Mouse (Mus musculus) heart, adult 9 months (tissue): ENCODE measurements at regions not wholly inside any gene's neighbourhood (a gene's known extent, or its start where the extent isn't known, plus 50 kb on each side); places are given as distances from the start of the nearest gene placed in this dataset.
A peak's percentile ranks its signal among the peaks of the same experiment; 100 is the strongest.

Source experiments
- DNase-seq, 2 experiments: peaks; one replicate each; pipeline ENCODE4 v3.0.0; 2022; ENCODE audit warnings: low spot score in 2 of 2

DNA sequence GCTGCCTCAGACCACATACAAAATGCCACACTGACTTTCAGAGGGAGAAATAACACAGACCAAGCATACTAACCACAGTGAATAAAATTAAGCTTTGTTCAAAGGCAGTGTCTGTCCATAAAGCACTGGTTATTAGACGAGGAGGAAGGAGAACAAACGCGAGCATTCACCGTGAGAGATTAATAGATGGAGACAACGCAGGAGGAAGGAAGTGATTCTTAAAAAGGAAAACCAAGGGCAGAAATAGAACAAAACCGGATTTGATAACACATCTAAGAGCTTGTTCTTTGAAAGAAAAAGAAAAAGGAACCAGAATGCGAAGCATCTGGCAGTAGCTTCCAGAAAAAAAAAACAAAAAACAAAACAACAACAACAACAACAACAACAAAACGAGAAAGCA lies 86.3 kb upstream of the Irs2 start:
- no peak for DNase-seq

DNA sequence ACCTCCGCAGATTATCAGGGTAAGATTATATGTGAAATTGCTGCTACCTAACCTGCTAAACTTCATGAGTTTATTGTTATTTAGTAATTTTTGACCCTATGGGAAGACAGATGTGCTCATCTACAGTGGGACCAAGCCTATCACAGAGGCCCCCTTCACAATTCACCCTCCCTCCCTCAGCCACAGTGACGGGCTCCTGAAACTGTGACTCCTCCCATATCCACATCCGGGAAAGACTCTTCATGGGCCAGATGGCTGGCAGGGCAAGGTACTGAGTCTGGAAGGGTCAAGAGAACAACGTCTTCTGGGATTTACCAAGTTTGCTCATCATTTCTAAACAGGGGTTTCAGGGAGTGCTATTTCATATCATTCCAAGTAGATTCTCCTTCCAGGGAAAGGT lies 84.1 kb upstream of the Irs2 start:
- no peak for DNase-seq

DNA sequence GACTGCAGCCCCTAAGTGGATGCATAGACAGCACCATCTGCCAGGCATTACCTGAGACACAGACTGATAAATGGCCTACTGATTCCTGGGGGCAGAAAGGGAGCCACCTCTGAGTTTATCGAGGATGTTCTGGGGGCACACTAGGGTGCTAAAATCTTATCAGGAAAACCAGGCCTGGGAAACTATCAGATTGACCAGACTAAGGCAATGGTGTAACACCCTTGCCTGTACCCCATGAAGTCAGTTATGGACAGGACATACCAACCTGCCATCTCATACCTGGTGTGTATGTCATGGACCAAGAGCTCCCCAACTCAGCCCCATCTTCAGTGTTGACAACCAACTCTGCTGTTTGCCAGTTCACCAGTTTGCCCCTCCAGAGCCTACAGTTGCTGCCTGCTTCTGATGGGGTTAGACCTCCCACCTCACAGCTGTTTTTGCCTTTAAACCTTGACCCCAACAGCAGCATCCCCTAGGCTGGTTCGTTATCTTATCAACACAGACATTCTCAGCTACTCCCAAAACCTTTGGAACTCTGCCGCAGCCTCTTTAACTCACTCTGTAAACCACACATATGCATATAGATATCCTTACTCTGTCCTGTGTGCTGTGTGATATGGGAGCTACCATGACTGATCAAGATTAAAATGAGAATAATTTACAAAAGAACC lies 83.6 kb upstream of the Irs2 start:
- DNase-seq: no peak

GRCm38 (mm10) chr8:11088946-11089665 lies 80.8 kb upstream of the Irs2 start:
- DNase-seq: peak; percentile 71 to 76

DNA sequence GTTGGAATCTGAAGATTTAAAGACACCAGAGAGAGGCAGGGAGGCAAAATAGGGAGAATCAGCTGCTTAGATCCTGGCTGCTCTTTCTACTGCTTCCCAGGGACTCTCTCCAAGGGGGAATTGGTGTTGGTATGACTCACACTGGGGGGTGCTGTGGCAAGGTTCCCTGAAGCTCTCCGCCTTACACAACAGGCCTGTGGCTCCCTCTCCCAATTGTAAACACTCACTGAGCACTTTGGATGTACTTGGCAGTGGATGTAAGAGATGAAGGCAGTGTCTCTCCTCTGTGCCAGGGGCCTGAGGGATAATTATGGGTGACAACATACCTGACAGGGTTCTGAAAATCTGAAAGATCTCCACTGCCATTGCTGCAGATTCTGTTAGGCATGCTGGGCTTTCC lies 77.0 kb upstream of the Irs2 start:
- DNase-seq: peak; percentile 74 to 76

GRCm38 (mm10) chr8:11084051-11084533 lies 75.8 kb upstream of the Irs2 start:
- peak; percentile 69 to 81 for DNase-seq

- no peak for DNase-seq
Measured at GRCm38 (mm10) chr8:11080813-11081212, 72.6 kb upstream of the Irs2 start.

DNA sequence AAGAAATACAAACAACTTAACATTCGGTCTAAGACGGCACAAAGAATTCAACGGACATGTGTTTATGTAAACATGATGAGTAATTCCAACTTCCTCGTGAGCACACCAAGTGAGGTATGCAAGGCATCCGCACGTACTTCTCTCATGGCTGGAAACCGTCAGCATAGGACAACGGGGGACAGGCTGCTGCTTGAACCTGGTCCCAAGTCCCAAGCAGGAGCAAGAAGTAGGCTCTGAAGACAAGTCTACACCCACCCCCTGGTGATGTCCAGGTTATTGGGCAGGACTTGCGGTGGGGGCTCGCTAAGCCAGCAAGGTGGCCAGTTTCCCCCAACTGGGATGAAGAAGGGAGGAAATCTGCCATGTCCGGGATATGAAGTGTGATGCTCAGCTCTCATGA lies 71.5 kb upstream of the Irs2 start:
- DNase-seq: no peak

- DNase-seq: no peak
Measured at GRCm38 (mm10) chr8:11077138-11077537, 68.9 kb upstream of the Irs2 start.

DNA sequence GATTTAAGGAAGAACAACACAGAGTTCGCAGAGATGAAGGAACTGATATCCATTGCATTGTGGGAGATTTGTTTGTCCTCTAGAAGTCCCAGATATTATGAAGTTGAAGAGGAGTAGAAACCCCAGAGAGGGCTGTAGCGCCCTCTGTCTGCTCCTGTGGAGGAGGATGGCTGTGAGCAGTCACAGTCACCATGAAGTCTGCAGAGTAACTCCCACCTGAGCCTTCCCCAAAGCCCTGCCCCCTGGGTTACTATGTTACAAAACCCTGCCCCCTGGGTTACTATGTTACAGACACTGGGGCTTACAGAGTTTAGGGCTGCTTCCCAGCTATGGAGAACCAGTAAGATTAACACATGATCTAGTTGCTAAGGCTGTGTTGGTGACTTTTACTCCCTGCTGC lies 62.9 kb upstream of the Irs2 start:
- DNase-seq: no peak

- DNase-seq: no peak
Measured at GRCm38 (mm10) chr8:11067450-11067849, 59.2 kb upstream of the Irs2 start.

- DNase-seq: no peak
Measured at GRCm38 (mm10) chr8:11065990-11066389, 57.7 kb upstream of the Irs2 start.

DNA sequence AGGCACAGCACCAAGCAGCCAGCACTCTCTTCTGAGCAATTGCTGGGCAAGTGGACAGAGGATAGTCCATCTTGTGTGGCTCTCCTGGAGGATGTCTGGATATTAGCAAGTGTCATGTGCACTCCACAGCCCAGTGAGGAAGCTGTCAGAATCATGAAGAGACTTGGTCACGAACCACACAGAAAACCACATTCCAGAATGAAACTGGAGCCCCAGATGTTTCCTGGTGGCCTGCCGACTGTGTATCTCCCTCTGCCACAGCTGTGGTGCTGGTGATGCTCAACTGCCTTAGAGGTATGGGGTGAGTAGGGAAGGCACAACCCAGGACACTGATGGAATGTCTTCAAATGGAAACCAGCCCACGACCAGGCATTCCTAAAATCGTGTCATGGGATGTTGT lies 57.0 kb upstream of the Irs2 start:
- DNase-seq: no peak

GRCm38 (mm10) chr8:11063058-11063457 lies 54.8 kb upstream of the Irs2 start:
- DNase-seq: no peak

DNA sequence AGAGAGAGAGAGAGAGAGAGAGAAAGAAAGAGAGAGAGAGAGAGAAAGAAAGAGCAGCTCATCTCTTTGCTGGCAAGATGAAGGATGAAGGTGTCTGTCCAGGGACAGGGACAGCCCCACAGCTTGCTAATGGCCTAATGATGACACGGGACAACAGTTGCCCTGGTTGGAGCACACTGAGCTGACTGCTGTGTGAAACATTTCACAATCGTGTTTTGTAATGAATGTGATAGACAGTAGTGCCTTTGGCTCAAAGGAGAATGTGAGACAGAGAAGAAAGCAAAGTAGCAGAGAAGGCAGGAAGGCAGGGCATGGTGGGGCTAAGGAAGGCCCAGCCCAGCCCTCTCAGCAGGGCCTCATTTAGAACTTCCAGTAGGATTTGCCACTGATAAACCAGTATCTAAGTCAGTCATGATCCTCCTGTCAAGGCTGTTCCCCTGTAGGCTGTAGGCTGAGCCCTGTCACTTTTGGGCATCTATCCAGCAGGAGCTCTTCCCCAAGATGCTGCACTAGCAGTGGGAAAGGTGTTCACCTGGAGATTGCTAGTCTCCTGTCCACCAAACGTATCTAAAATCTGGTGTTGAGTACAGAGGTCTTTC lies 54.2 kb upstream of the Irs2 start:
- no peak for DNase-seq

DNA sequence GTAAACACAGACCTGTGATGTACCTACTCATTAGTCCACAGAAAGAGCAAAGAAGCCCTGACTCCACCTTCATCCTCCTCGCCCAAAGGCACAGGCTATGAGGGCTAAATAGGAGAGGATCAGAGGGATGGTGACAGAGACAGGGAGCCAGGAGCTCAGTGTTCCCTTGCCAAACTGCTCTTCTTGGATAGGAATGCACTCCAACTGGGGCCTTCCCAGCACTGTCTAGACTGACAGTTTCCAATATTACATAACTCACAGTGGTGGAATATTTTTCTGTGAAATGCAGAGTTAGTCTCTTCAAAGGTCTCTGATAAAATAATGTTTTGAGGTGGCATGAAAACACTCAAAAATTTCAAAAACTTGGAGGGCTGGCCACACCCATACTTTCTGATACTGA lies 53.5 kb upstream of the Irs2 start:
- peak in 1 of 2 experiments; percentile 17 for DNase-seq

DNA sequence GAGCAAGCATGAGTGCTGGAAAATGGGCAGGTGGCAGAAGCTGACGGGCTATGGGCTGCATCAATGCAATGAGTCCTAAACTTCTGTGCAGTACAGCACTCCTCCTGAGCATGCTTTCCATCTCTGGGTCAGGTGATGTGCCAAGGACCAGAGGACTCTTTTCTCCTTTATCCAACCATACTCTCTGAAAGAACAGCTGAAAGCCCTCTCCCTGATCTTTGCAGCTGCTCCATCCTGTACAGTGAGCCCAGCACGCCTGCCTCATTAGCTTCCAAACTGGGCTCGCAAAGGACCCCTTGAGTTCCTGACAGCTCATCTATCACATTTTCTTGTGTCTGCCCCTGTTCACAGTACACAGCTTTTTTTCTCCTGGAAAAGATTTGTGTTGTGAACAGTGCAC lies 52.3 kb upstream of the Irs2 start:
- no peak for DNase-seq

DNA sequence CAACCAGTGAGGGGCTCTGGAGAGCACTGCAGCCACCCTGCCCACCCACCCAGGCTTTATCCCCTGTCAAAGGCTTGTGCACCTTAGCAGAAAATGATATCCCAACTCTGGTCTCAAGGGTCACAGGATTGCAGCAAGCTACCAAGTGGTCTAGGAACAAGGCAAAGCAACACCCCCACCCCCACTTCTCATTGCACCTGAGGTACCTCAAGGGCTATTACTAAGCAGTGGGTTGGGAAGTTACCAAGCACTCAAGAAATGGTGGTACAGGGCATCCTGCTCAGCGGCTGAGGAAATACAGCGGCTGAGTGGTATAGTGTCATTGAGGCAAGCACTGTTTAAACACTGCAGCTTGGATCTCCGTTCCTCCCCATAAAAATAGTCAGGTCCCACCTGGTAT lies 50.1 kb upstream of the Irs2 start:
- no peak for DNase-seq
